Mouse (Mus musculus) ES-E14 (cell line): ENCODE measurements around the gene Exoc3l2. TPM values are rescaled to one million over a fixed set of nuclear protein-coding genes. Genes with fewer than 3 reads are reported as not detected.

Experiments used
- DNase-seq: peaks from one replicate; pipeline ENCODE4 v3.0.0-alpha.2; 2013; ENCODE audit warnings: low read depth, low spot score
- H3K27ac ChIP-seq: 2 replicates; pipeline ENCODE4 v1.5.1; 2012; ENCODE audit warnings: low read depth, mild to moderate bottlenecking, low read length, moderate library complexity, mixed read lengths; ENCODE audit not compliant: poor library complexity, insufficient read depth, severe bottlenecking
- H3K36me3 ChIP-seq: 2 replicates; pipeline ENCODE4 v1.6.1; 2012; ENCODE audit warnings: mild to moderate bottlenecking, low read length, moderate library complexity, mixed read lengths; ENCODE audit not compliant: control insufficient read depth, poor library complexity, insufficient read depth, severe bottlenecking
- H3K4me1 ChIP-seq, 2 experiments: fragments of 150-350 bp in 1 of 2; sonication (generic) in 1 of 2; 2 replicates each; pipeline ENCODE4 v1.6.1; 2012; ENCODE audit warnings: low read length in 2 of 2, mild to moderate bottlenecking in 1 of 2, mixed read lengths in 1 of 2; ENCODE audit not compliant: control insufficient read depth in 2 of 2, insufficient read depth in 2 of 2, poor library complexity in 1 of 2
- H3K4me3 ChIP-seq, 2 experiments: fragments of 150-350 bp in 1 of 2; sonication (generic) in 1 of 2; 2 replicates each; pipeline ENCODE4 v1.5.1; 2012; ENCODE audit warnings: low read length in 2 of 2, low read depth in 1 of 2, mild to moderate bottlenecking in 1 of 2, mixed read lengths in 1 of 2; ENCODE audit not compliant: insufficient read depth in 1 of 2, poor library complexity in 1 of 2, severe bottlenecking in 1 of 2
- H3K9ac ChIP-seq: 2 replicates; pipeline ENCODE4 v1.6.1; 2012; ENCODE audit warnings: low read depth, mild to moderate bottlenecking, low read length, mixed read lengths; ENCODE audit not compliant: poor library complexity, insufficient read depth, severe bottlenecking
- H3K9me3 ChIP-seq: fragments of 150-350 bp; sonication (generic); 2 replicates; pipeline ENCODE4 v1.6.1; 2012; ENCODE audit warnings: low read depth, mild to moderate bottlenecking, low read length; ENCODE audit not compliant: control insufficient read depth, insufficient read depth
- CHD2 ChIP-seq: IDR thresholded peaks from 2 replicates; pipeline ENCODE4 v1.6.1; 2014; ENCODE audit warnings: mild to moderate bottlenecking, low read depth, low read length, inconsistent platforms
- HCFC1 ChIP-seq: IDR thresholded peaks from 2 replicates; pipeline ENCODE4 v1.6.1; 2012; ENCODE audit warnings: low read length, inconsistent platforms, borderline replicate concordance; ENCODE audit not compliant: insufficient read depth
- MAFK ChIP-seq: IDR thresholded peaks from 2 replicates; pipeline ENCODE4 v1.6.1; 2014; ENCODE audit warnings: mild to moderate bottlenecking, low read depth, low read length, inconsistent platforms; ENCODE audit not compliant: insufficient read depth
- ZC3H11A ChIP-seq: IDR thresholded peaks from 2 replicates; pipeline ENCODE4 v1.6.1; 2012; ENCODE audit warnings: low read depth, mild to moderate bottlenecking, inconsistent platforms, low read length, borderline replicate concordance
- ZNF384 ChIP-seq: IDR thresholded peaks from 2 replicates; pipeline ENCODE4 v1.6.1; 2012; ENCODE audit warnings: low read depth, low read length, inconsistent platforms
- in situ Hi-C, 2 experiments: fragments of 600-800 bp; cut with MboI; formaldehyde crosslinking; loops; one replicate each; pipeline ENCODE4 v1.15.1; 2025; ENCODE audit warnings: low sequenced_read_pairs in 2 of 2, inconsistent platforms in 1 of 2; ENCODE audit not compliant: unreplicated experiment in 2 of 2
- total RNA-seq: library from RNA; depleted of rRNA; stranded (reverse); fragments of 300-350 nt; gene quantifications from 2 replicates; pipeline ENCODE4 v1.2.3, GENCODE M21; 2012

Exoc3l2 gene
- total RNA-seq, 1 experiment, result 2.2 TPM

- no peaks in the 10 kb centered on the region for H3K9me3 ChIP-seq
- no peak for DNase-seq
- H3K4me3 ChIP-seq, result peak overlapping the region; percentile 18 to 53
- in situ Hi-C loops, result no loop called here
- H3K36me3 ChIP-seq, result no peaks in the 10 kb centered on the region
- peaks cover 0 to 12% of the 10 kb centered on the region in 2 experiments; a peak in 1 of 4 replicates for H3K4me1 ChIP-seq
- TF ChIP-seq HCFC1 (no peak), CHD2 (no peak)
- H3K9ac ChIP-seq, result no peak overlapping the region; the same call in 1 of the 2 replicates
- no peak overlapping the region for H3K27ac ChIP-seq
Measured at GRCm38 (mm10) chr7:19524420-19525104, 61.4 kb downstream of the Exoc3l2 start.

- Histone ChIP-seq H3K4me3 (no peak overlapping the region), H3K4me1 (peaks cover 0 to 12% of the 10 kb centered on the region in 2 experiments; a peak in 1 of 4 replicates), H3K9me3 (no peaks in the 10 kb centered on the region), H3K36me3 (no peaks in the 10 kb centered on the region), H3K27ac (no peak overlapping the region), H3K9ac (no peak overlapping the region)
- DNase-seq, result no peak
- in situ Hi-C loops, result no loop called here
- TF ChIP-seq HCFC1 (no peak), ZC3H11A (no peak), ZNF384 (no peak), MAFK (no peak), CHD2 (no peak)
Measured at GRCm38 (mm10) chr7:19525105-19525481, 62.0 kb downstream of the Exoc3l2 start.

- Histone ChIP-seq H3K27ac (no peak overlapping the region), H3K9ac (no peak overlapping the region), H3K4me1 (peaks cover 2 to 6% of the 10 kb centered on the region in 2 experiments; a peak in 2 of 4 replicates), H3K36me3 (peaks cover 25% of the 10 kb centered on the region), H3K4me3 (no peak overlapping the region), H3K9me3 (no peaks in the 10 kb centered on the region)
- DNase-seq, result no peak
- in situ Hi-C loops, result no loop called here
- TF ChIP-seq MAFK (no peak), CHD2 (no peak), ZC3H11A (no peak), ZNF384 (no peak), HCFC1 (no peak)
Measured at GRCm38 (mm10) chr7:19531077-19531476, 67.9 kb downstream of the Exoc3l2 start.

- Histone ChIP-seq H3K9me3 (no peaks in the 10 kb centered on the region), H3K27ac (no peak overlapping the region), H3K36me3 (peaks cover 26% of the 10 kb centered on the region), H3K4me1 (peaks cover 2 to 6% of the 10 kb centered on the region in 2 experiments; a peak in 2 of 4 replicates), H3K4me3 (peak overlapping the region in 1 of 2 experiments; percentile 45; a peak in 1 of 4 replicates), H3K9ac (no peak overlapping the region)
- in situ Hi-C loops, result no loop called here
- DNase-seq, result no peak
- TF ChIP-seq ZC3H11A (no peak), HCFC1 (no peak), MAFK (no peak), ZNF384 (no peak), CHD2 (no peak)
Measured at GRCm38 (mm10) chr7:19532240-19532639, 69.1 kb downstream of the Exoc3l2 start.

GRCm38 (mm10) chr7:19534676-19535075, 71.5 kb downstream of the Exoc3l2 start:
- no peak overlapping the region for H3K4me3 ChIP-seq
- no peak for TF ChIP-seq ZC3H11A
- no peak for TF ChIP-seq CHD2
- TF ChIP-seq HCFC1, result no peak
- TF ChIP-seq MAFK, result no peak
- TF ChIP-seq ZNF384, result no peak
- H3K9me3 ChIP-seq, result peaks cover 5% of the 10 kb centered on the region
- no peak overlapping the region for H3K27ac ChIP-seq
- H3K36me3 ChIP-seq, result peaks cover 31% of the 10 kb centered on the region
- no peak for DNase-seq
- H3K4me1 ChIP-seq, result peaks cover 2 to 6% of the 10 kb centered on the region in 2 experiments; a peak in 2 of 4 replicates
- in situ Hi-C loops, result no loop called here
- no peak overlapping the region for H3K9ac ChIP-seq
